ENCODE assay signal across 8 mouse cellular contexts in genomic region chr17:26200831-26201705, GRCm38 (mm10). TPM values are rescaled to one million over a fixed set of nuclear protein-coding genes. Genes with fewer than 3 reads are reported as not detected.
A peak's percentile ranks its signal among the peaks of the same experiment; 100 is the strongest.
DNase-seq lines count a peak whose midpoint lies in the region; ATAC-seq and TF ChIP-seq lines count a peak whose summit lies in the region.

No protein-coding gene starts in this region.

- peaks cover under 1% of the 10 kb centered on the region; the same call in 1 of the 2 replicates for H3K36me3 ChIP-seq in thymus, adult 2 months (ENCODE audit: control insufficient read depth, insufficient read depth, low read length)
- no peaks in the 10 kb centered on the region for H3K36me3 ChIP-seq in hindbrain, embryonic 11.5 days (ENCODE audit: control insufficient read depth, insufficient read depth, low read length)
- peaks cover 23% of the 10 kb centered on the region for H3K36me3 ChIP-seq in lung, embryonic 14.5 days (ENCODE audit: insufficient read depth)

- H3K4me3 ChIP-seq in thymus, adult 2 months (ENCODE audit: control insufficient read depth, insufficient read depth, low read length), result peak overlapping the region; percentile 31
- H3K4me3 ChIP-seq in hindbrain, embryonic 11.5 days (ENCODE audit: low read depth, low read length), result peak overlapping the region; percentile 46
- H3K4me3 ChIP-seq in lung, embryonic 14.5 days (ENCODE audit: low read depth, low read length), result peak overlapping the region; percentile 52

- no peak for TF ChIP-seq CTCF in thymus, adult 2 months (IDR thresholded peaks at IDR 0.05; ENCODE audit: borderline replicate concordance, control insufficient read depth, extremely low read depth, insufficient read depth, low read length, poor library complexity)
- no peak for TF ChIP-seq CTCF in lung, embryonic 14.5 days (IDR thresholded peaks at IDR 0.05; ENCODE audit: low read depth)

- no peak overlapping the region for H3K27ac ChIP-seq in thymus, adult 2 months (ENCODE audit: control insufficient read depth, insufficient read depth, low read length)
- H3K27ac ChIP-seq in hindbrain, embryonic 11.5 days (ENCODE audit: low read depth, low read length), result no peak overlapping the region
- no peak overlapping the region for H3K27ac ChIP-seq in lung, embryonic 14.5 days (ENCODE audit: low read depth)

- TF ChIP-seq POLR2A in thymus, adult 2 months (IDR thresholded peaks at IDR 0.05; ENCODE audit: control insufficient read depth, extremely low read depth, insufficient read depth, low read length, poor library complexity), result no peak

- peak; percentile 66 for ATAC-seq in hindbrain, embryonic 11.5 days (ENCODE audit: low FRiP score)
- peak; percentile 53; the same call in 1 of the 2 replicates for ATAC-seq in lung, embryonic 14.5 days (ENCODE audit: insufficient read depth)

- 6% methylated on average over 92 of the region's 92 CpGs for WGBS in thymus, adult 2 months
- 2% methylated on average over 48 of the region's 92 CpGs for WGBS in hindbrain, embryonic 11.5 days
- WGBS in lung, embryonic 14.5 days, result under 1% methylated on average over 61 of the region's 92 CpGs

- DNase-seq in cerebellum, postnatal 10 days, result peak; percentile 46 to 49
- no peak for DNase-seq in cerebellum, adult 9-10 months
- no peak for DNase-seq in thymus, adult 2 months
- DNase-seq in thymus, adult 18-20 months, result no peak
- peak; percentile 42 for DNase-seq in hindbrain, embryonic 11.5 days (ENCODE audit: low spot score)
- peak; percentile 60 for DNase-seq in lung, embryonic 14.5 days
- DNase-seq in right cerebral cortex, postnatal 10 days (ENCODE audit: low spot score in 2 of 2), result peak; percentile 56 to 63
- DNase-seq in natural killer cell, adult 2 months (ENCODE audit: low spot score in 2 of 2), result no peak

- H3K27me3 ChIP-seq in thymus, adult 2 months (ENCODE audit: control insufficient read depth, insufficient read depth, low read length), result peaks cover 3% of the 10 kb centered on the region; the same call in 1 of the 2 replicates
- peaks cover 50% of the 10 kb centered on the region for H3K27me3 ChIP-seq in hindbrain, embryonic 11.5 days (ENCODE audit: control insufficient read depth, insufficient read depth, low read length)
- H3K27me3 ChIP-seq in lung, embryonic 14.5 days (ENCODE audit: insufficient read depth, low read length), result peaks cover 52% of the 10 kb centered on the region

- H3K4me1 ChIP-seq in thymus, adult 2 months (replicated peaks; ENCODE audit: control insufficient read depth, insufficient read depth, low read length), result peaks cover 18% of the 10 kb centered on the region
- H3K4me1 ChIP-seq in hindbrain, embryonic 11.5 days (replicated peaks; ENCODE audit: control insufficient read depth, insufficient read depth, low read length), result peaks cover 8% of the 10 kb centered on the region; the same call in 1 of the 2 replicates
- H3K4me1 ChIP-seq in lung, embryonic 14.5 days (ENCODE audit: insufficient read depth), result no peaks in the 10 kb centered on the region; the same call in 1 of the 2 replicates

- H3K9me3 ChIP-seq in hindbrain, embryonic 11.5 days (ENCODE audit: control insufficient read depth, low read length), result no peaks in the 10 kb centered on the region
- H3K9me3 ChIP-seq in lung, embryonic 14.5 days (ENCODE audit: low read depth, low read length), result no peaks in the 10 kb centered on the region

- H3K9ac ChIP-seq in hindbrain, embryonic 11.5 days (ENCODE audit: low read depth, low read length), result peak overlapping the region; percentile 53
- H3K9ac ChIP-seq in lung, embryonic 14.5 days, result peak overlapping the region; percentile 60

- H3K4me2 ChIP-seq in hindbrain, embryonic 11.5 days (replicated peaks; ENCODE audit: low read depth, low read length), result peak overlapping the region; percentile 96
- H3K4me2 ChIP-seq in lung, embryonic 14.5 days, result peak overlapping the region; percentile 96

RNA-seq across cellular contexts. Expression of gene Rgs11, which starts 1.7 kb away (rescaled TPM):
- 9.2 and 10.6 TPM in 2 replicates for polyA plus RNA-seq in thymus, adult 2 months (2012; rRNA removed)
- 1.0 and 2.6 TPM in 2 replicates for polyA plus RNA-seq in hindbrain, embryonic 11.5 days (2014; fragmentation: Nextera tagmentation; extraction: Ambion mirVana)
- 10.3 and 11.9 TPM in 2 replicates for polyA plus RNA-seq in lung, embryonic 14.5 days (2014; fragmentation: Nextera tagmentation; extraction: Ambion mirVana)

RNA-seq across cellular contexts. Expression of gene Pdia2, which starts 2.2 kb away (rescaled TPM):
- polyA plus RNA-seq in thymus, adult 2 months (2012; rRNA removed), result not detected in 2 replicates
- polyA plus RNA-seq in hindbrain, embryonic 11.5 days (2014; fragmentation: Nextera tagmentation; extraction: Ambion mirVana), result 0.27 and 0.46 TPM in 2 replicates
- polyA plus RNA-seq in lung, embryonic 14.5 days (2014; fragmentation: Nextera tagmentation; extraction: Ambion mirVana), result 0.34 and 0.43 TPM in 2 replicates

RNA-seq across cellular contexts. Expression of gene Arhgdig, which starts 6.5 kb away (rescaled TPM):
- polyA plus RNA-seq in thymus, adult 2 months (2012; rRNA removed), result 0.77 and 1.0 TPM in 2 replicates
- polyA plus RNA-seq in hindbrain, embryonic 11.5 days (2014; fragmentation: Nextera tagmentation; extraction: Ambion mirVana), result 9.9 and 10.0 TPM in 2 replicates
- 14.6 and 15.9 TPM in 2 replicates for polyA plus RNA-seq in lung, embryonic 14.5 days (2014; fragmentation: Nextera tagmentation; extraction: Ambion mirVana)

RNA-seq across cellular contexts. Expression of gene Fam234a, which starts 43.0 kb away (rescaled TPM):
- 18.9 and 24.3 TPM in 2 replicates for polyA plus RNA-seq in thymus, adult 2 months (2012; rRNA removed)
- 18.7 and 20.1 TPM in 2 replicates for polyA plus RNA-seq in hindbrain, embryonic 11.5 days (2014; fragmentation: Nextera tagmentation; extraction: Ambion mirVana)
- 36.3 and 39.4 TPM in 2 replicates for polyA plus RNA-seq in lung, embryonic 14.5 days (2014; fragmentation: Nextera tagmentation; extraction: Ambion mirVana)

RNA-seq across cellular contexts. Expression of gene Luc7l, which starts 51.6 kb away (rescaled TPM):
- 36.7 and 38.8 TPM in 2 replicates for polyA plus RNA-seq in thymus, adult 2 months (2012; rRNA removed)
- polyA plus RNA-seq in hindbrain, embryonic 11.5 days (2014; fragmentation: Nextera tagmentation; extraction: Ambion mirVana), result 131 and 133 TPM in 2 replicates
- polyA plus RNA-seq in lung, embryonic 14.5 days (2014; fragmentation: Nextera tagmentation; extraction: Ambion mirVana), result 97.7 and 104 TPM in 2 replicates

Comparison
In these comparisons a context has a peak if more than half of its experiments do, and no peak if none do; other contexts are left out.
1. DNase-seq: peak in cerebellum, postnatal 10 days (2 of 2), hindbrain, embryonic 11.5 days (single experiment), lung, embryonic 14.5 days (single experiment) and right cerebral cortex, postnatal 10 days (2 of 2); none in cerebellum, adult 9-10 months (single experiment), thymus, adult 2 months (single experiment), thymus, adult 18-20 months (0 of 2) and natural killer cell, adult 2 months (0 of 2).
2. Peak in every context shown above with its lines, with median percentiles within 50 percentile points of each other: H3K4me3 ChIP-seq.